Mouse (Mus musculus) megakaryocyte progenitor cell, adult 5-6 weeks (primary cell): ENCODE measurements around the gene Sidt2. TPM values are rescaled to one million over a fixed set of nuclear protein-coding genes. Genes with fewer than 3 reads are reported as not detected.
A peak's percentile ranks its signal among the peaks of the same experiment; 100 is the strongest.

Experiments
- ATAC-seq: replicated peaks from 2 replicates; pipeline ENCODE4 v1.8.0; 2016; ENCODE audit warnings: mild to moderate bottlenecking, moderate TSS enrichment, inconsistent platforms; ENCODE audit not compliant: poor library complexity
- total RNA-seq, 2 experiments: library from RNA; stranded (forward) in 1 of 2; stranded (reverse) in 1 of 2; fragments of 157-497, 149-512 nt in 1 of 2; fragments of 200-1000 nt in 1 of 2; gene quantifications; 2 replicates each; pipeline versions ENCODE4 v1.2.3 to v1.2.4; 2015 to 2017

The Sidt2 gene
- 29.4 and 32.7 TPM in 2 replicates for total RNA-seq (2015)
- 15.3 and 21.9 TPM in 2 replicates for total RNA-seq (2017)

GRCm38 (mm10) chr9:45955107-45955963, at the start of gene Sidt2:
Gene Sidt2, minus strand, starts transcription at chr9:45955258.
- peak; percentile 69 for ATAC-seq

- no peak for ATAC-seq
Observed at GRCm38 (mm10) chr9:46004529-46004928, 49.5 kb upstream of the Sidt2 start.

- ATAC-seq = peak; percentile 76
Observed at GRCm38 (mm10) chr9:46003729-46004128, 48.7 kb upstream of the Sidt2 start.

- ATAC-seq = no peak
Observed at GRCm38 (mm10) chr9:45999009-45999408, 44.0 kb upstream of the Sidt2 start.

- ATAC-seq = peak; percentile 47
Observed at GRCm38 (mm10) chr9:45985229-45985567, 30.1 kb upstream of the Sidt2 start.

- peak; percentile 85 for ATAC-seq
Observed at GRCm38 (mm10) chr9:45984409-45985228, 29.6 kb upstream of the Sidt2 start.

- ATAC-seq = peak; percentile 55
Observed at GRCm38 (mm10) chr9:45983676-45984408, 28.8 kb upstream of the Sidt2 start.

GRCm38 (mm10) chr9:45981331-45981730, 26.3 kb upstream of the Sidt2 start:
- no peak for ATAC-seq

GRCm38 (mm10) chr9:45980611-45981010, 25.6 kb upstream of the Sidt2 start:
- no peak for ATAC-seq

GRCm38 (mm10) chr9:45979778-45980177, 24.7 kb upstream of the Sidt2 start:
- no peak for ATAC-seq

GRCm38 (mm10) chr9:45976884-45977283, 21.8 kb upstream of the Sidt2 start:
- ATAC-seq = 0 out of 2 replicates have a peak, but pooled peaks have one; percentile 31

- ATAC-seq = no peak
Observed at GRCm38 (mm10) chr9:45963577-45963976, 8.5 kb upstream of the Sidt2 start.

- ATAC-seq = peak; percentile 70
Observed at GRCm38 (mm10) chr9:45961855-45962254, 6.8 kb upstream of the Sidt2 start.

GRCm38 (mm10) chr9:45959661-45960060, 4.6 kb upstream of the Sidt2 start:
- peak; percentile 64 for ATAC-seq

GRCm38 (mm10) chr9:45958851-45959250, 3.8 kb upstream of the Sidt2 start:
- ATAC-seq = no peak

GRCm38 (mm10) chr9:45958023-45958670, 3.1 kb upstream of the Sidt2 start:
- no peak for ATAC-seq

GRCm38 (mm10) chr9:45954294-45955106, 558 bp downstream of the Sidt2 start:
- ATAC-seq = peak; percentile 29

- ATAC-seq = peak; percentile 3
Observed at GRCm38 (mm10) chr9:45953511-45954293, 1.4 kb downstream of the Sidt2 start.

- no peak for ATAC-seq
Observed at GRCm38 (mm10) chr9:45952890-45953289, 2.2 kb downstream of the Sidt2 start.
